Comparison of ENCODE assay signal across 24 mouse cellular contexts in the genomic region with DNA sequence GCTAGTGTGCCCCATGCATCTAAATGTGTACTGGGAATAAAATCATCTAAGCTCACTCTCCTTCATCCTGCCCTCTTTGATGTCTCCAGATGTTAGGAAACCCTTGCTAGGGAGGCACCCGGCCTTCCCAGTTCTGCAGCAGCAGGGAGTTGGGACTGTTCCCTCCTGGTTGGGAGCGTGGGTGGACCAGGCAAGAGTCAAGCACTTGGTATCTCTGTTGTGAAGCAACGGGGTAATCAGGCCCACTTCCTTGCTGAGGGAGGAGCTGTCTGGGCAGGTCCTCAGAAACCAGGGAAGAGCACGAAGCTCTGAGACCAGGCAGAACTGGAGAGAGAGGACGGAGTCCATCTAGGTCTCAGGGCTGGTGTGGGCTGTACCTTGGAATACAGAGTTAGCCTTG.
DNase-seq lines count a peak whose midpoint lies in the region; TF ChIP-seq lines count a peak whose summit lies in the region.
"Had no signal": no experiment of that assay in that cellular context is flagged by ENCODE, and none has a peak within 500 bp of the region (broad histone marks: within the 10 kb centered on the region; RNA-seq: fewer than 3 reads in every experiment).

No protein-coding gene starts in this region.

- H3ac ChIP-seq in myocyte (ENCODE audit: control insufficient read depth, insufficient read length), result no peak overlapping the region

- TF ChIP-seq POLR2A in myocyte (IDR thresholded peaks at IDR 0.05; ENCODE audit: insufficient read length, low read depth), result no peak

- H3K36me3 ChIP-seq in heart, embryonic 10.5 days, result no peaks in the 10 kb centered on the region
- no peaks in the 10 kb centered on the region for H3K36me3 ChIP-seq in myocyte (ENCODE audit: control insufficient read depth, insufficient read depth)
- H3K36me3 ChIP-seq: embryonic facial prominence, embryonic 12.5 days; embryonic facial prominence, embryonic 15.5 days; G1E; heart, embryonic 13.5 days had no signal

- peaks cover 5% of the 10 kb centered on the region; the same call in 1 of the 2 replicates for H3K4me1 ChIP-seq in heart, embryonic 10.5 days
- H3K4me1 ChIP-seq: embryonic facial prominence, embryonic 15.5 days; heart, embryonic 13.5 days had no signal

- H3K9me3 ChIP-seq in heart, embryonic 10.5 days, result no peaks in the 10 kb centered on the region
- H3K9me3 ChIP-seq: embryonic facial prominence, embryonic 12.5 days; embryonic facial prominence, embryonic 15.5 days; G1E; heart, embryonic 13.5 days had no signal

- intact Hi-C loops in heart, postnatal 10 days (cut with DNase I), result no loop called here

- H3K4me2 ChIP-seq in myocyte (ENCODE audit: low read depth), result peak overlapping the region; percentile 15
- H3K4me2 ChIP-seq: embryonic facial prominence, embryonic 12.5 days; embryonic facial prominence, embryonic 15.5 days; heart, embryonic 13.5 days; hindbrain, embryonic 14.5 days had no signal

- no peaks in the 10 kb centered on the region for H3K27me3 ChIP-seq in heart, embryonic 10.5 days (ENCODE audit: insufficient read depth, poor library complexity, severe bottlenecking)
- H3K27me3 ChIP-seq in myocyte (ENCODE audit: control insufficient read depth, insufficient read depth, insufficient read length), result no peaks in the 10 kb centered on the region
- H3K27me3 ChIP-seq: embryonic facial prominence, embryonic 12.5 days; embryonic facial prominence, embryonic 15.5 days; heart, embryonic 13.5 days had no signal

- no peak overlapping the region for H3K4me3 ChIP-seq in heart, embryonic 10.5 days
- H3K4me3 ChIP-seq in myocyte, result no peak overlapping the region
- H3K4me3 ChIP-seq: embryonic facial prominence, embryonic 12.5 days; embryonic facial prominence, embryonic 15.5 days; gastrocnemius, adult 2 months; heart, embryonic 13.5 days had no signal

- H3K79me2 ChIP-seq in myocyte (ENCODE audit: control insufficient read depth, insufficient read depth), result no peaks in the 10 kb centered on the region

- 49% methylated on average over 5 of the region's 5 CpGs for WGBS in heart, embryonic 10.5 days

- DNase-seq in heart, postnatal 10 days, result peak; percentile 17 to 19
- DNase-seq in heart, embryonic 10.5 days (ENCODE audit: low spot score), result no peak
- peak; percentile 13 to 17 for DNase-seq in lung, adult 18-20 months
- no peak for DNase-seq in lung, postnatal 4 days
- DNase-seq in ovary, adult 18-20 months (ENCODE audit: low spot score), result peak; percentile 25
- DNase-seq in ovary, postnatal 10 days (ENCODE audit: low spot score), result no peak
- DNase-seq in left cerebral cortex, adult 18-20 months (ENCODE audit: low spot score in 2 of 2), result no peak
- DNase-seq: adrenal gland, adult 2 months; adrenal gland, postnatal 14 days; B cell, adult 2 months; cerebellum, adult 11 months; cerebellum, adult 2 months; cerebellum, adult 9-11 months; cerebellum, postnatal 25 days; forebrain, postnatal 0 days; gastrocnemius, adult 2 months; gastrocnemius, postnatal 14 days had no signal

- H3K27ac ChIP-seq in heart, embryonic 10.5 days, result no peak overlapping the region
- H3K27ac ChIP-seq: embryonic facial prominence, embryonic 12.5 days; embryonic facial prominence, embryonic 15.5 days; gastrocnemius, adult 2 months; heart, embryonic 13.5 days; hindbrain, embryonic 14.5 days; hindbrain, postnatal 0 days had no signal

TF ChIP-seq in myocyte, 11 proteins besides CTCF, POLR2A, EP300 and RAD21:
- TF ChIP-seq SRF (IDR thresholded peaks at IDR 0.05; ENCODE audit: control insufficient read depth, insufficient read length, low read depth) (no peak), MAX (IDR thresholded peaks at IDR 0.05; ENCODE audit: low read depth) (no peak), REST (IDR thresholded peaks at IDR 0.05; ENCODE audit: insufficient read depth, insufficient read length) (no peak), TCF12 (IDR thresholded peaks at IDR 0.05; ENCODE audit: insufficient read depth, poor library complexity, severe bottlenecking) (no peak), TCF3 (IDR thresholded peaks at IDR 0.05; ENCODE audit: insufficient read length, low read depth) (no peak), USF1 (IDR thresholded peaks at IDR 0.05; ENCODE audit: low read depth) (no peak), MYOD1 (IDR thresholded peaks at IDR 0.05; ENCODE audit: control insufficient read depth in 1 of 3, insufficient read length in 2 of 3, low read depth in 2 of 3) (no peak), POLR2AphosphoS2 (IDR thresholded peaks at IDR 0.05; ENCODE audit: insufficient read length, low read depth) (no peak), E2F4 (IDR thresholded peaks at IDR 0.05; ENCODE audit: insufficient read depth) (no peak), MYOG (IDR thresholded peaks at IDR 0.05; ENCODE audit: control insufficient read depth in 1 of 3, insufficient read depth in 1 of 3, insufficient read length in 2 of 3, low read depth in 2 of 3) (no peak), CEBPB (IDR thresholded peaks at IDR 0.05; ENCODE audit: insufficient read depth, poor library complexity, severe bottlenecking) (no peak)

Comparison
In these comparisons a context has a peak if more than half of its experiments do, and no peak if none do; other contexts are left out.
1. DNase-seq: peak in heart, postnatal 10 days (2 of 2), lung, adult 18-20 months (2 of 2) and ovary, adult 18-20 months (single experiment); none in heart, embryonic 10.5 days (single experiment), lung, postnatal 4 days (0 of 2), ovary, postnatal 10 days (single experiment) and left cerebral cortex, adult 18-20 months (0 of 2).